Mouse (Mus musculus) T-helper 1 cell (primary cell): ENCODE measurements around the gene Cdkl3.

Experiments
- in situ Hi-C: fragments of 300-600 bp; cut with MboI, MseI; formaldehyde crosslinking; loops from one replicate; pipeline ENCODE4 v1.15.1; 2025; ENCODE audit warnings: high pct_unique_total_duplicates

Cdkl3 gene

GRCm38 (mm10) chr11:52003772-52004528, at the start of gene Cdkl3:
Gene Cdkl3, plus strand, starts transcription at chr11:52004221.
- in situ Hi-C loops, result no loop called here

- in situ Hi-C loops, result loop anchor here (5.0 kb wide), 1 partner anchor 89 kb away; no protein-coding TSS in a partner anchor
Measured at GRCm38 (mm10) chr11:51956112-51956511, 47.9 kb upstream of the Cdkl3 start.

GRCm38 (mm10) chr11:51957760-51958159, 46.3 kb upstream of the Cdkl3 start:
- in situ Hi-C loops, result loop anchor here (5.0 kb wide), 1 partner anchor 90 kb away; no protein-coding TSS in a partner anchor

GRCm38 (mm10) chr11:51959511-51959910, 44.5 kb upstream of the Cdkl3 start:
- in situ Hi-C loops, result loop anchor here (5.0 kb wide), 1 partner anchor 92 kb away; no protein-coding TSS in a partner anchor

- in situ Hi-C loops, result loop anchor here (10.0 kb wide), 1 partner anchor 695 kb away; the partner anchor contains the start of genes BC049762 and Clk4
Measured at GRCm38 (mm10) chr11:51960061-51960460, 44.0 kb upstream of the Cdkl3 start.

- in situ Hi-C loops, result loop anchor here (10.0 kb wide), 1 partner anchor 696 kb away; the partner anchor contains the start of genes BC049762 and Clk4
Measured at GRCm38 (mm10) chr11:51960967-51961471, 43.0 kb upstream of the Cdkl3 start.

- in situ Hi-C loops, result loop anchor here (10.0 kb wide), 1 partner anchor 697 kb away; the partner anchor contains the start of genes BC049762 and Clk4
Measured at GRCm38 (mm10) chr11:51961761-51962160, 42.3 kb upstream of the Cdkl3 start.

GRCm38 (mm10) chr11:51962277-51962676, 41.7 kb upstream of the Cdkl3 start:
- in situ Hi-C loops, result loop anchor here (10.0 kb wide), 1 partner anchor 697 kb away; the partner anchor contains the start of genes BC049762 and Clk4

GRCm38 (mm10) chr11:51966651-51967050, 37.4 kb upstream of the Cdkl3 start:
- in situ Hi-C loops, result loop anchor here (5.0 to 10.0 kb wide), 3 partner anchors 49 to 702 kb away; partner anchors contain the start of genes BC049762 and Clk4

GRCm38 (mm10) chr11:51967443-51968401, 36.3 kb upstream of the Cdkl3 start, which contains the start of gene Cdkn2aipnl:
Gene Cdkn2aipnl, plus strand, starts transcription at chr11:51967661.
- in situ Hi-C loops, result loop anchor here (5.0 to 10.0 kb wide), 3 partner anchors 50 to 703 kb away; partner anchors contain the start of genes BC049762 and Clk4

GRCm38 (mm10) chr11:51968896-51969295, 35.1 kb upstream of the Cdkl3 start:
- in situ Hi-C loops, result loop anchor here (5.0 to 10.0 kb wide), 3 partner anchors 52 to 704 kb away; partner anchors contain the start of genes BC049762 and Clk4

- in situ Hi-C loops, result loop anchor here (5.0 to 10.0 kb wide), 3 partner anchors 52 to 705 kb away; partner anchors contain the start of genes BC049762 and Clk4
Measured at GRCm38 (mm10) chr11:51969511-51969910, 34.5 kb upstream of the Cdkl3 start.

- in situ Hi-C loops, result no loop called here
Measured at GRCm38 (mm10) chr11:51971644-51972043, 32.4 kb upstream of the Cdkl3 start.

- in situ Hi-C loops, result no loop called here
Measured at GRCm38 (mm10) chr11:51999611-52000289, 4.3 kb upstream of the Cdkl3 start.

GRCm38 (mm10) chr11:52000290-52000962, 3.6 kb upstream of the Cdkl3 start, which contains the start of gene Ube2b:
Gene Ube2b, minus strand, starts transcription at chr11:52000762.
- in situ Hi-C loops, result no loop called here

GRCm38 (mm10) chr11:52001341-52001740, 2.7 kb upstream of the Cdkl3 start:
- in situ Hi-C loops, result no loop called here

GRCm38 (mm10) chr11:52001861-52002260, 2.2 kb upstream of the Cdkl3 start:
- in situ Hi-C loops, result no loop called here

GRCm38 (mm10) chr11:52002842-52003504, 1.0 kb upstream of the Cdkl3 start:
- in situ Hi-C loops, result no loop called here

GRCm38 (mm10) chr11:52003505-52003771, 583 bp upstream of the Cdkl3 start:
- in situ Hi-C loops, result no loop called here
